Mouse (Mus musculus) 416B (cell line): Measurements from ENCODE around the gene Lrrc47.

Experiments used
- DNase-seq: peaks from one replicate; pipeline ENCODE4 v3.0.0; 2011; ENCODE audit warnings: low read depth

Gene Lrrc47

GRCm38 (mm10) chr4:154023754-154024601 is 12.4 kb downstream of the Lrrc47 start:
- DNase-seq: peak; percentile 7

- DNase-seq: no peak
These were observed 13.4 kb downstream of the Lrrc47 start for GRCm38 (mm10) chr4:154024729-154025521.

GRCm38 (mm10) chr4:154025641-154026440 is 14.3 kb downstream of the Lrrc47 start, which contains the start of gene Smim1:
TSS of gene Smim1 (minus strand) at chr4:154026230.
- DNase-seq: no peak

GRCm38 (mm10) chr4:154026441-154026761 is 14.9 kb downstream of the Lrrc47 start:
- no peak for DNase-seq

GRCm38 (mm10) chr4:154028066-154028465 is 16.5 kb downstream of the Lrrc47 start:
- no peak for DNase-seq

GRCm38 (mm10) chr4:154028646-154029045 is 17.1 kb downstream of the Lrrc47 start:
- DNase-seq: peak; percentile 33

GRCm38 (mm10) chr4:154037123-154037522 is 25.6 kb downstream of the Lrrc47 start:
- no peak for DNase-seq

- no peak for DNase-seq
These were observed 31.0 kb downstream of the Lrrc47 start, which contains the start of gene Ccdc27 for GRCm38 (mm10) chr4:154042577-154042976. TSS of gene Ccdc27 (minus strand) at chr4:154042677.

GRCm38 (mm10) chr4:154045837-154046236 is 34.3 kb downstream of the Lrrc47 start:
- no peak for DNase-seq

- DNase-seq: no peak
These were observed 39.9 kb downstream of the Lrrc47 start for GRCm38 (mm10) chr4:154051401-154051800.

- DNase-seq: peak; percentile 4
These were observed 41.5 kb downstream of the Lrrc47 start for GRCm38 (mm10) chr4:154053065-154053464.

- DNase-seq: no peak
These were observed 44.0 kb downstream of the Lrrc47 start for GRCm38 (mm10) chr4:154055482-154055881.

- DNase-seq: no peak
These were observed 44.5 kb downstream of the Lrrc47 start for GRCm38 (mm10) chr4:154056046-154056445.

- no peak for DNase-seq
These were observed 45.1 kb downstream of the Lrrc47 start for GRCm38 (mm10) chr4:154056661-154057060.

GRCm38 (mm10) chr4:154057696-154058095 is 46.2 kb downstream of the Lrrc47 start:
- DNase-seq: no peak

GRCm38 (mm10) chr4:154064827-154065773 is 53.6 kb downstream of the Lrrc47 start:
- peak; percentile 45 for DNase-seq

GRCm38 (mm10) chr4:154070896-154071295 is 59.4 kb downstream of the Lrrc47 start:
- DNase-seq: peak; percentile 17
